Mouse (Mus musculus) G1E (cell line): ENCODE measurements around the gene Enah. TPM values are rescaled to one million over a fixed set of nuclear protein-coding genes. Genes with fewer than 3 reads are reported as not detected.

Experiments used
- ATAC-seq: 2 replicates; pipeline ENCODE4 v1.8.0; 2016; ENCODE audit warnings: mild to moderate bottlenecking; ENCODE audit not compliant: insufficient number of reproducible peaks, poor library complexity, low FRiP score, severe bottlenecking; ENCODE audit errors: extremely low read depth
- DNase-seq: peaks from one replicate; pipeline ENCODE4 v3.0.0; 2012; ENCODE audit warnings: low spot score
- H3K27me3 ChIP-seq: 2 replicates; pipeline ENCODE4 v1.6.1; 2012; ENCODE audit warnings: mild to moderate bottlenecking, low read length, inconsistent platforms; ENCODE audit not compliant: insufficient read depth
- H3K36me3 ChIP-seq: replicated peaks from 2 replicates; pipeline ENCODE3; 2012; ENCODE audit warnings: mild to moderate bottlenecking, inconsistent platforms
- H3K4me1 ChIP-seq: 2 replicates; pipeline ENCODE4 v1.6.1; 2012; ENCODE audit warnings: low read depth, low read length, inconsistent platforms, mixed read lengths; ENCODE audit not compliant: insufficient read depth
- H3K4me3 ChIP-seq: 2 replicates; pipeline ENCODE4 v1.5.1; 2012; ENCODE audit warnings: low read depth, mild to moderate bottlenecking, inconsistent platforms, low read length, moderate library complexity, mixed read lengths
- H3K9me3 ChIP-seq: replicated peaks from 2 replicates; pipeline ENCODE4 v1.6.1; 2012; ENCODE audit warnings: inconsistent platforms
- CTCF ChIP-seq: IDR thresholded peaks from 2 replicates; pipeline ENCODE4 v1.5.1; 2012; ENCODE audit warnings: low read depth, low read length, inconsistent platforms, mixed read lengths
- GATA1 ChIP-seq: IDR thresholded peaks from 2 replicates; pipeline ENCODE4 v1.6.1; 2012; ENCODE audit warnings: borderline replicate concordance, low read length, inconsistent platforms, mixed read lengths
- GATA2 ChIP-seq: IDR thresholded peaks from 2 replicates; pipeline ENCODE4 v1.6.1; 2012; ENCODE audit warnings: low read depth, low read length, inconsistent platforms, borderline replicate concordance
- POLR2AphosphoS5 ChIP-seq: IDR thresholded peaks from 2 replicates; pipeline ENCODE4 v1.6.1; 2012; ENCODE audit warnings: low read depth, low read length, inconsistent platforms; ENCODE audit not compliant: insufficient replicate concordance
- TAL1 ChIP-seq: conservative IDR thresholded peaks from 2 replicates; pipeline ENCODE4 v1.6.1; 2012; ENCODE audit warnings: low read depth, low read length, inconsistent platforms, mixed read lengths
- polyA plus RNA-seq: library from polyadenylated mRNA; stranded (reverse); fragments of >175 nt; gene quantifications from 2 replicates; pipeline ENCODE4 v1.2.3, GENCODE M21; 2012
- total RNA-seq, 2 experiments: library from RNA; stranded (forward) in 1 of 2; stranded (reverse) in 1 of 2; fragments of 200-1000 nt in 1 of 2; fragments of >200 nt in 1 of 2; fragmentation: Nextera tagmentation in 1 of 2; gene quantifications; 2 replicates each; pipeline ENCODE4 v1.2.3; 2014 to 2017

Gene Enah
- total and polyA plus RNA-seq, 3 experiments: 0.87 TPM; not detected in 2

GRCm38 (mm10) chr1:181877088-181877487 is 142.7 kb downstream of the Enah start:
- H3K9me3 ChIP-seq: no peaks in the 10 kb centered on the region
- 0 out of 2 replicates have a peak overlapping the region, but pooled peaks have one; percentile 11 for H3K4me3 ChIP-seq
- no peaks in the 10 kb centered on the region for H3K36me3 ChIP-seq
- H3K27me3 ChIP-seq: peaks cover 19% of the 10 kb centered on the region
- ATAC-seq (no peak), DNase-seq (no peak)
- TF ChIP-seq GATA2 (no peak), CTCF (no peak), POLR2AphosphoS5 (no peak), GATA1 (no peak), TAL1 (no peak)
- peaks cover 62% of the 10 kb centered on the region for H3K4me1 ChIP-seq

DNA sequence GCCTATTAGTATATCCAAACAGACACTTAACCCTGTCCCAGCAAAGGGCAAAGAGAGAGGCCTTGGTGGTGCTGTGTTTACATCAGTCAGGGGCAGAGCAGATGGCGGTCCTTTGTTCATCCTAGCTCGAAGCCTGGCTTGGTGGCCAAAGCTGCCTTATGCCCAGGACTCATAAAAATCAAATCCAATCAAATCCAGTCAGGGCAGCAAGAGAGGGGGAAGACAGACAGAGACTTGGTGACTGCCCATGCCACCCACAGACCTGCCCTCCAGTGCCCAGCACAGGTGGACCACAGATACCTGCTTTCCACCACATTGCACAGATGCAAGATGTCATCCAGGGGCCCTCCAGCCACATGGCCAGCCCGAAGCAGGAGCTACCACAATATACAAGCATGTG is 143.1 kb downstream of the Enah start:
- TF ChIP-seq TAL1 (no peak), GATA2 (no peak), POLR2AphosphoS5 (no peak), GATA1 (no peak), CTCF (no peak)
- Histone ChIP-seq H3K4me3 (no peak overlapping the region), H3K9me3 (no peaks in the 10 kb centered on the region), H3K36me3 (no peaks in the 10 kb centered on the region), H3K27me3 (peaks cover 17% of the 10 kb centered on the region; the same call in 1 of the 2 replicates), H3K4me1 (peaks cover 62% of the 10 kb centered on the region)
- ATAC-seq (no peak), DNase-seq (no peak)

- H3K36me3 ChIP-seq: no peaks in the 10 kb centered on the region
- H3K4me1 ChIP-seq: peaks cover 35% of the 10 kb centered on the region
- ATAC-seq (peak; percentile 78), DNase-seq (no peak)
- peaks cover 14% of the 10 kb centered on the region; the same call in 1 of the 2 replicates for H3K27me3 ChIP-seq
- no peaks in the 10 kb centered on the region for H3K9me3 ChIP-seq
- TF ChIP-seq GATA1: no peak
- peak; percentile 78 for TF ChIP-seq TAL1
- H3K4me3 ChIP-seq: peak overlapping the region; percentile 0; the same call in 1 of the 2 replicates
Observed at GRCm38 (mm10) chr1:181873086-181873920, 146.5 kb downstream of the Enah start.

GRCm38 (mm10) chr1:181872639-181873038 is 147.2 kb downstream of the Enah start:
- no peak overlapping the region for H3K4me3 ChIP-seq
- H3K36me3 ChIP-seq: no peaks in the 10 kb centered on the region
- DNase-seq (no peak), ATAC-seq (no peak)
- H3K9me3 ChIP-seq: no peaks in the 10 kb centered on the region
- TF ChIP-seq CTCF (no peak), GATA1 (no peak), GATA2 (no peak), TAL1 (no peak), POLR2AphosphoS5 (no peak)
- H3K4me1 ChIP-seq: peaks cover 30% of the 10 kb centered on the region
- H3K27me3 ChIP-seq: peaks cover 10% of the 10 kb centered on the region; the same call in 1 of the 2 replicates

- Histone ChIP-seq H3K36me3 (no peaks in the 10 kb centered on the region), H3K4me3 (no peak overlapping the region), H3K9me3 (no peaks in the 10 kb centered on the region), H3K4me1 (peaks cover 58% of the 10 kb centered on the region), H3K27me3 (no peaks in the 10 kb centered on the region)
- DNase-seq: no peak
- peak; percentile 69 for ATAC-seq
- no peak for TF ChIP-seq GATA1
- no peak for TF ChIP-seq GATA2
- TF ChIP-seq POLR2AphosphoS5: no peak
- TF ChIP-seq TAL1: no peak
- no peak for TF ChIP-seq CTCF
Observed at GRCm38 (mm10) chr1:181866429-181867280, 153.1 kb downstream of the Enah start.

DNA sequence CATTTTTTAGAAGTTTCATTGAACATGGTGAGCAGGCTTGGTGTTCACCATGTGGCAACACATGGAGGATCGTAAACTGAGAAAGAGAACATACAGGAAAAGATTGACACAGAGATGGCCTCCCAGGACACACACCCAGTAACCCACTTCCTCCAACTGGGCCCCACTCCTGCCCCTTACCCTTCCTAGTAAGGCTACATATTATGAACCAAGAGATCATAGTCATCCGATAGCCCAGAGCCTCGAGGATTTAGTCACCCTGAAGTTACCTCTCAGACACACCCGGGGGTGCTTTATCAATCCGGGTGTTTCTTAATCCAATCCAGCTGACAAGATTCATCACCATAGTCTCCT is 153.9 kb downstream of the Enah start:
- peaks cover 67% of the 10 kb centered on the region for H3K4me1 ChIP-seq
- no peaks in the 10 kb centered on the region for H3K27me3 ChIP-seq
- H3K4me3 ChIP-seq: no peak overlapping the region
- TF ChIP-seq POLR2AphosphoS5: no peak
- TF ChIP-seq TAL1: no peak
- H3K36me3 ChIP-seq: no peaks in the 10 kb centered on the region
- ATAC-seq: no peak
- no peaks in the 10 kb centered on the region for H3K9me3 ChIP-seq
- no peak for DNase-seq
